Mouse (Mus musculus) CH12.LX (cell line): ENCODE measurements around the gene Bmp7. TPM values are rescaled to one million over a fixed set of nuclear protein-coding genes. Genes with fewer than 3 reads are reported as not detected.

Experiments used
- DNase-seq: peaks from one replicate; pipeline ENCODE4 v3.0.0-alpha.2; 2013; ENCODE audit errors: extremely low read depth
- H3K27ac ChIP-seq: 2 replicates; pipeline ENCODE4 v1.5.1; 2012; ENCODE audit warnings: low read depth, mild to moderate bottlenecking, control low read depth, moderate library complexity; ENCODE audit not compliant: insufficient read depth
- H3K27me3 ChIP-seq: replicated peaks from 2 replicates; pipeline ENCODE3; 2012; ENCODE audit warnings: inconsistent platforms
- H3K36me3 ChIP-seq, 2 experiments: replicated peaks in 1 of 2; 2 replicates each; pipeline versions ENCODE3 to v1.6.1; 2012; ENCODE audit warnings: inconsistent platforms in 1 of 2, low read length in 1 of 2, mild to moderate bottlenecking in 1 of 2, mixed read lengths in 1 of 2, moderate library complexity in 1 of 2; ENCODE audit not compliant: control insufficient read depth in 1 of 2, insufficient read depth in 1 of 2
- H3K4me1 ChIP-seq, 2 experiments: 2 replicates each; pipeline ENCODE4 v1.6.1; 2012; ENCODE audit warnings: inconsistent platforms in 1 of 2, moderate library complexity in 1 of 2; ENCODE audit not compliant: insufficient read depth in 2 of 2, control insufficient read depth in 1 of 2
- H3K4me2 ChIP-seq: 2 replicates; pipeline ENCODE4 v1.6.1; 2012; ENCODE audit warnings: low read depth, mild to moderate bottlenecking, control low read depth; ENCODE audit not compliant: poor library complexity, insufficient read depth, severe bottlenecking
- H3K4me3 ChIP-seq, 3 experiments: fragments of 150-350 bp in 1 of 3; sonication (generic) in 1 of 3; replicated peaks in 1 of 3; 2 replicates each; pipeline versions ENCODE3 to v1.5.1; 2011 to 2012; ENCODE audit warnings: low read depth in 2 of 3, low read length in 2 of 3, mild to moderate bottlenecking in 2 of 3, moderate library complexity in 2 of 3, control low read depth in 1 of 3, improper control_type of control experiment in 1 of 3, inconsistent platforms in 1 of 3, mixed read lengths in 1 of 3; ENCODE audit not compliant: poor library complexity in 1 of 3
- H3K79me2 ChIP-seq: replicated peaks from 2 replicates; pipeline ENCODE4 v1.6.1; 2012; ENCODE audit warnings: mild to moderate bottlenecking, moderate library complexity; ENCODE audit not compliant: control insufficient read depth, poor library complexity, insufficient read depth, severe bottlenecking; ENCODE audit errors: extremely low read depth
- H3K9ac ChIP-seq: 2 replicates; pipeline ENCODE4 v1.6.1; 2012; ENCODE audit warnings: low read depth, mild to moderate bottlenecking, control low read depth, moderate library complexity; ENCODE audit not compliant: insufficient read depth
- H3K9me3 ChIP-seq: replicated peaks from 2 replicates; pipeline ENCODE3; 2012; ENCODE audit warnings: low read length, inconsistent platforms, mixed read lengths
- BHLHE40 ChIP-seq: IDR thresholded peaks from 2 replicates; pipeline ENCODE4 v1.6.1; 2011; ENCODE audit warnings: mild to moderate bottlenecking, low read depth, low read length, improper control_type of control experiment
- CHD1 ChIP-seq: IDR thresholded peaks from 2 replicates; pipeline ENCODE4 v1.6.1; 2012; ENCODE audit warnings: low read depth, low read length, improper control_type of control experiment, inconsistent platforms
- CTCF ChIP-seq, 2 experiments: IDR thresholded peaks in 1 of 2; conservative IDR thresholded peaks in 1 of 2; 2 replicates each; pipeline ENCODE4 v1.5.1; 2011 to 2012; ENCODE audit warnings: low read depth in 2 of 2, low read length in 2 of 2, improper control_type of control experiment in 1 of 2, inconsistent platforms in 1 of 2, mild to moderate bottlenecking in 1 of 2, moderate library complexity in 1 of 2
- JUN ChIP-seq: IDR thresholded peaks from 2 replicates; pipeline ENCODE4 v1.6.1; 2011; ENCODE audit warnings: low read depth, mild to moderate bottlenecking, low read length, improper control_type of control experiment, moderate library complexity; ENCODE audit not compliant: insufficient read depth
- JUND ChIP-seq: conservative IDR thresholded peaks from 2 replicates; pipeline ENCODE4 v1.6.1; 2011; ENCODE audit warnings: low read depth, low read length, improper control_type of control experiment
- KAT2A ChIP-seq: IDR thresholded peaks from 2 replicates; pipeline ENCODE4 v1.6.1; 2012; ENCODE audit warnings: low read length, improper control_type of control experiment, inconsistent platforms; ENCODE audit not compliant: insufficient replicate concordance
- MAFK ChIP-seq: IDR thresholded peaks from 2 replicates; pipeline ENCODE4 v1.6.1; 2011; ENCODE audit warnings: low read length, improper control_type of control experiment; ENCODE audit not compliant: insufficient replicate concordance
- MEF2A ChIP-seq: IDR thresholded peaks from 2 replicates; pipeline ENCODE4 v1.6.1; 2014; ENCODE audit warnings: low read depth, mild to moderate bottlenecking, inconsistent platforms, low read length, improper control_type of control experiment, borderline replicate concordance
- MYC ChIP-seq: IDR thresholded peaks from 2 replicates; pipeline ENCODE4 v1.6.1; 2011; ENCODE audit warnings: low read depth, mild to moderate bottlenecking, improper control_type of control experiment, low read length
- NRF1 ChIP-seq: IDR thresholded peaks from 2 replicates; pipeline ENCODE4 v1.6.1; 2014; ENCODE audit warnings: low read depth, mild to moderate bottlenecking, inconsistent platforms, low read length, improper control_type of control experiment, moderate library complexity
- RAD21 ChIP-seq: IDR thresholded peaks from 2 replicates; pipeline ENCODE4 v1.6.1; 2011; ENCODE audit warnings: low read depth, mild to moderate bottlenecking, low read length, improper control_type of control experiment, moderate library complexity
- RCOR1 ChIP-seq: conservative IDR thresholded peaks from 2 replicates; pipeline ENCODE4 v1.6.1; 2012; ENCODE audit warnings: low read depth, mild to moderate bottlenecking, inconsistent platforms, low read length, improper control_type of control experiment
- SMC3 ChIP-seq: IDR thresholded peaks from 2 replicates; pipeline ENCODE4 v1.6.1; 2011; ENCODE audit warnings: low read depth, low read length, improper control_type of control experiment
- TBP ChIP-seq: conservative IDR thresholded peaks from 2 replicates; pipeline ENCODE4 v1.6.1; 2011; ENCODE audit warnings: low read depth, low read length, improper control_type of control experiment
- TCF12 ChIP-seq: IDR thresholded peaks from 2 replicates; pipeline ENCODE4 v1.6.1; 2014; ENCODE audit warnings: low read depth, mild to moderate bottlenecking, inconsistent platforms, low read length, improper control_type of control experiment
- UBTF ChIP-seq: IDR thresholded peaks from 2 replicates; pipeline ENCODE4 v1.6.1; 2012; ENCODE audit warnings: low read depth, mild to moderate bottlenecking, inconsistent platforms, low read length, improper control_type of control experiment, moderate library complexity
- USF2 ChIP-seq: conservative IDR thresholded peaks from 2 replicates; pipeline ENCODE4 v1.6.1; 2011; ENCODE audit warnings: low read depth, low read length, improper control_type of control experiment
- ZC3H11A ChIP-seq: IDR thresholded peaks from 2 replicates; pipeline ENCODE4 v1.6.1; 2012; ENCODE audit warnings: low read depth, mild to moderate bottlenecking, inconsistent platforms, low read length, improper control_type of control experiment
- ZKSCAN1 ChIP-seq: IDR thresholded peaks from 2 replicates; pipeline ENCODE4 v1.6.1; 2012; ENCODE audit warnings: low read depth, inconsistent platforms, low read length, improper control_type of control experiment, borderline replicate concordance
- ZNF384 ChIP-seq: IDR thresholded peaks from 2 replicates; pipeline ENCODE4 v1.6.1; 2012; ENCODE audit warnings: low read depth, low read length, improper control_type of control experiment, inconsistent platforms
- dilution Hi-C: fragments of 300-500 bp; cut with MboI; formaldehyde crosslinking; loops from 2 replicates; pipeline ENCODE4 v1.14.3; 2020; ENCODE audit warnings: low sequenced_read_pairs; ENCODE audit not compliant: extremely low pct_unique_long_range_greater_than_20kb, extremely low pct_ligation_motif_present
- in situ Hi-C: fragments of 300-500 bp; cut with MboI; formaldehyde crosslinking; loops from 3 replicates; pipeline ENCODE4 v1.14.3; 2019; ENCODE audit warnings: low sequenced_read_pairs, low pct_ligation_motif_present, low pct_unique_long_range_greater_than_20kb, mixed read lengths
- polyA plus RNA-seq: library from polyadenylated mRNA; unstranded; fragments of >175 nt; gene quantifications from 2 replicates; pipeline ENCODE4 v1.2.1, GENCODE M21; 2012; ENCODE audit warnings: low read depth; ENCODE audit not compliant: insufficient read length
- total RNA-seq, 2 experiments: library from RNA; depleted of rRNA; stranded (reverse); fragments of 300-350 nt in 1 of 2; fragments of >200 nt in 1 of 2; gene quantifications; 2 replicates each; pipeline ENCODE4 v1.2.3; 2012 to 2014

The Bmp7 gene
- total and polyA plus RNA-seq, 3 experiments = 0.16 to 0.51 (median 0.47) TPM

DNA sequence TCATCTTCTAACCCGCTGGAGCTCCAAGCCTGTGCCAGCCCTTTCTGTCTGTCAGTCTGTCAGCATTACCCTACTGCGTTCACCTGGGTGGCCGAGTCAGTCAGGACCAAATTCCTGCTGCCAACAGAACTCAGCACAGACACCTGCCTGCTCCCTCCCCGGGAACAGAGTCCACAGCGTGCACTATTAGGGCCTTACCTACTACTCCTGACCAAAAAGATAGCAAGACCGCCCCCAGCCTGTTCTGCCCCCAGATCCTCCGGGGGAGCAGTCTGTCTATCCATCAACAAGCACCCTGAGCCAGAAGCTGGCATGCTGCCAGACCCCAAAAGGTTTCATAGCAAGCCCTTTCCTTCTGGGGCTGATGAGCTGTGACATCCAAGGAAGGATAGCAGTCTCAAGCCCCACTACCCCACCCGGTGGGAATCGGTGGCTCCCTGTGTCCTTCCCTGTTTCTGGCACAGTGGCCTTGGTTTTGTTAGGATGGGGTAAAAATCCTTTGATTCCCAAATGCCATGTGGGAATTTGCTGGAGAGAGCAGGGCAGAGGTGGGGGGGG, 10.1 kb upstream of the Bmp7 start:
- Histone ChIP-seq H3K79me2 (no peaks in the 10 kb centered on the region), H3K27ac (no peak overlapping the region), H3K4me3 (no peak overlapping the region), H3K9ac (no peak overlapping the region), H3K4me1 (no peaks in the 10 kb centered on the region; a peak in 1 of 4 replicates), H3K9me3 (peaks cover 7% of the 10 kb centered on the region), H3K36me3 (no peaks in the 10 kb centered on the region), H3K4me2 (no peak overlapping the region), H3K27me3 (peaks cover 31% of the 10 kb centered on the region)
- in situ Hi-C loops = no loop called here
- DNase-seq = no peak
- TF ChIP-seq MYC = no peak
- no peak for TF ChIP-seq UBTF
- no peak for TF ChIP-seq ZC3H11A
- TF ChIP-seq JUN = no peak
- no peak for TF ChIP-seq NRF1
- no peak for TF ChIP-seq RAD21
- TF ChIP-seq CHD1 = no peak
- no peak for TF ChIP-seq MAFK
- no peak for TF ChIP-seq USF2
- TF ChIP-seq MEF2A = no peak
- no peak for TF ChIP-seq ZNF384
- no peak for TF ChIP-seq CTCF (conservative IDR thresholded peaks at IDR 0.05 in 1 of 2, IDR thresholded peaks at IDR 0.05 in 1 of 2; ENCODE audit: low read depth in 2 of 2, low read length in 2 of 2)
- no peak for TF ChIP-seq BHLHE40
- no peak for TF ChIP-seq TBP
- no peak for TF ChIP-seq RCOR1
- no peak for TF ChIP-seq ZKSCAN1
- TF ChIP-seq TCF12 = no peak
- no peak for TF ChIP-seq JUND
- no peak for TF ChIP-seq SMC3
- dilution Hi-C loops = no loop called here

GRCm38 (mm10) chr2:172949051-172949450, 8.9 kb upstream of the Bmp7 start:
- in situ Hi-C loops = no loop called here
- Histone ChIP-seq H3K27me3 (peaks cover 32% of the 10 kb centered on the region), H3K4me1 (no peaks in the 10 kb centered on the region; a peak in 1 of 4 replicates), H3K27ac (no peak overlapping the region), H3K79me2 (no peaks in the 10 kb centered on the region), H3K4me2 (no peak overlapping the region), H3K9ac (no peak overlapping the region), H3K9me3 (peaks cover 7% of the 10 kb centered on the region), H3K36me3 (no peaks in the 10 kb centered on the region), H3K4me3 (no peak overlapping the region)
- dilution Hi-C loops = no loop called here
- DNase-seq = no peak
- TF ChIP-seq RAD21 = peak; percentile 13
- TF ChIP-seq CTCF (conservative IDR thresholded peaks at IDR 0.05 in 1 of 2, IDR thresholded peaks at IDR 0.05 in 1 of 2; ENCODE audit: low read depth in 2 of 2, low read length in 2 of 2) = peak in 1 of 2 experiments; percentile 43; a peak in 2 of 4 replicates
- peak; percentile 24 for TF ChIP-seq SMC3
- no peak for TF ChIP-seq KAT2A
